Mouse (Mus musculus): Measurements from ENCODE around the gene Fam53b. TPM values are rescaled to one million over a fixed set of nuclear protein-coding genes. Genes with fewer than 3 reads are reported as not detected.

Fam53b gene
- 16.4 and 21.8 TPM in 2 replicates for polyA plus RNA-seq (2015; fragmentation: Nextera tagmentation; extraction: Ambion mirVana)

DNA sequence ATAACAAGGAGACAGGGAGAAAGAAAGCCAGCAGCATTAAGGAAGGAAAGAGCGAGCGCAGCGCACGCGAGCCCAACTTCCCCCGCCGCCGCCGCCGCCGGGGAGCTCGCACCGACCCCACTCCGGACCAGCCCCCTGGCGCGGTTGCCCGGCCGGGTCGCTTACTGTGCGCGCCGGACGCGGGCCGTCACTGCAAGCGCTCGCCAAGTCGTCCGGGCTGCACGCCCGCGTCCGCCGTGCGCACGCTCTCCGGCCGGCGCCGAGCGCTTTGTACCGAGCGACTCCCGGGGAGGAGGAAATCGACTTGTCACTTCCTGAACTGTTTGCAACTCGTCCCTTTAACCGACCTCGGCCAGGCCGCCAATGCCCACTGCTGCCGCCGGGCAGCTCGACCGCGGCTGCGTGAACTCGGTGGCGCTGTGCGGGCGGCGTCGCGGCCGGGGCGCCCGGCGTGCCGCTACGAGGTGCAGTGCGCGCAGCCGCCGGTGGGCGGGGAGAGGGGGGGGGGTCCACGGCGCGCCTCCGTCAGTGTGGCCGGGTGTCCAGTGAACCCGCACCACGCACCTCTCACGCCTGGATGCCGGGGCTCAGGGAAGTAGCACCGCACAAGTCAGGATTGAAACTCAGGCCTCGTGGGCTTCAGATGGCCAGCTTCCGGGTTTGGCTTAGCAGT lies at the start of gene Fam53b:
Fam53b (minus strand) TSS at position 471 of the 673 bp plus-strand sequence.
- H3K27ac ChIP-seq (ENCODE audit: low read length): peak within 1 kb of the TSS; percentile 96
- WGBS: under 1% methylated on average over 81 of the region's 85 CpGs
- ATAC-seq (replicated peaks; ENCODE audit: extremely low read depth, insufficient read depth, low FRiP score): peak; percentile 68

DNA sequence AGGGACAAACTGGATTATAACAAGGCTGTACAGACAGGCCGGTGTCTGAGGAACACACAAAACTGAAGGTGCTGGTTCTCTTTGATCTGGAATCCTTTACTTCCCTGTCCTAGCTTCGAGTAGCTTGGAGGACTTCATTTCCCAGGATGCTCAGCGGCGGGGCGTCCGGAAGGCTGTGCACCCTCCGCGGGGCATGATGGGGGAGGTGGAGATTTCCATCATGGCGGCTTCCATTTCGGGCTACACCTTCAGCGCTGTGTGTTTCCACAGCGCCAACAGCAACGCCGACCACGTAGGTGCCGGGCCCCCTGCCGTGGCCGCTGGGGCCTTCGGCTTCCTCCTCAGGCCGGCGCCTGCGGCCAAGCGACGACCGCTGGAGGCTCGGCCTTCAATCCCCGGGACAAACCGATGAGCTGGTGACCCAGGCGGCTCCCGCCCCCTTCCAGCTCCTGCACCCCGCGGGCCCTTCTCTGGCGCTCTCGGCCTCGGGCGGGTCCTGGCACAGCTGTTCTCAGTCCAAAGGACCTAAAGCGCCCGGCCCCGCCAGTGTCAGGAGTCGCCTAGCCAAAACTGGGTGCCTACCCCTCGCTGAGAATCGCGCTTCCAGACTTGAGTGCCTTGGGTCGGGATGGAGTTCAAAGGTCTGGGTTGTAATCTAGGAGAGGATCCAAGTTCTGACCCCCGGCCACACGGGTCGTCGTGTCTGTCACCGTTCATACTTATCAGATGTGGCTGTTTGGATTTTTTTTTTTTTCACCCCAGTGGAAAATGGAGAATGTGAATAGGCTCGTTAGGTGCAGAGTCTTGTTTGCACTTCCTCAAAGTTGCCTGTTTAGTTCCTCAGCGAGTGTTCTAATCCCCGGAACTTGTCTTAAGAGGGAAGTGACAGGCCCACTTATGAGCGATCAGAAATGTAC lies 45.6 kb upstream of the Fam53b start, which contains the start of gene Abraxas2:
Abraxas2 (plus strand) TSS at position 184 of the 917 bp plus-strand sequence.
- no peaks in the 10 kb centered on the region for H3K27me3 ChIP-seq (ENCODE audit: control insufficient read depth, insufficient read depth, low read length)
- H3K4me2 ChIP-seq (ENCODE audit: low read depth, low read length): peak within 1 kb of the TSS; percentile 83
- peak; percentile 92 for ATAC-seq (replicated peaks; ENCODE audit: extremely low read depth, insufficient read depth, low FRiP score)
- no peaks in the 10 kb centered on the region for H3K9me3 ChIP-seq (replicated peaks; ENCODE audit: control insufficient read depth, low read length)
- H3K9ac ChIP-seq (ENCODE audit: low read length): peak within 1 kb of the TSS; percentile 87
- peak within 1 kb of the TSS; percentile 83 for H3K4me3 ChIP-seq (ENCODE audit: low read length)
- no peaks in the 10 kb centered on the region for H3K36me3 ChIP-seq (ENCODE audit: control insufficient read depth, insufficient read depth)
- peak within 1 kb of the TSS; percentile 87 for H3K27ac ChIP-seq (ENCODE audit: low read length)
- peaks cover 11% of the 10 kb centered on the region for H3K4me1 ChIP-seq (ENCODE audit: control insufficient read depth, insufficient read depth, low read length)
- under 1% methylated on average over 53 of the region's 53 CpGs for WGBS

More for the DNA sequence above, at the start of gene Fam53b:
- peak within 1 kb of the TSS; percentile 66 for H3K4me3 ChIP-seq (ENCODE audit: low read length)
- H3K4me1 ChIP-seq (ENCODE audit: control insufficient read depth, insufficient read depth, low read length): peaks cover 41% of the 10 kb centered on the region
- no peaks in the 10 kb centered on the region for H3K36me3 ChIP-seq (ENCODE audit: control insufficient read depth, insufficient read depth)
- peak within 1 kb of the TSS; percentile 91 for H3K9ac ChIP-seq (ENCODE audit: low read length)
- no peaks in the 10 kb centered on the region for H3K9me3 ChIP-seq (replicated peaks; ENCODE audit: control insufficient read depth, low read length)
- H3K4me2 ChIP-seq (ENCODE audit: low read depth, low read length): peak within 1 kb of the TSS; percentile 94
- H3K27me3 ChIP-seq (ENCODE audit: control insufficient read depth, insufficient read depth, low read length): no peaks in the 10 kb centered on the region

- Histone ChIP-seq H3K36me3 (ENCODE audit: control insufficient read depth, insufficient read depth) (no peaks in the 10 kb centered on the region), H3K27me3 (ENCODE audit: control insufficient read depth, insufficient read depth, low read length) (no peaks in the 10 kb centered on the region)
- 63% methylated on average over 5 of the region's 5 CpGs for whole genome bisulfite sequencing
These were observed 44.4 kb upstream of the Fam53b start for GRCm38 (mm10) chr7:132858043-132858608.

GRCm38 (mm10) chr7:132856083-132856482 lies 42.4 kb upstream of the Fam53b start:
- ATAC-seq (replicated peaks; ENCODE audit: extremely low read depth, insufficient read depth, low FRiP score): no peak
- 68% methylated on average over 1 of the region's 1 CpGs for WGBS
- no peak overlapping the region for H3K4me2 ChIP-seq (ENCODE audit: low read depth, low read length)
- H3K27me3 ChIP-seq (ENCODE audit: control insufficient read depth, insufficient read depth, low read length): no peaks in the 10 kb centered on the region
- H3K27ac ChIP-seq (ENCODE audit: low read length): no peak overlapping the region
- H3K9me3 ChIP-seq (replicated peaks; ENCODE audit: control insufficient read depth, low read length): no peaks in the 10 kb centered on the region
- no peak overlapping the region for H3K9ac ChIP-seq (ENCODE audit: low read length)
- no peak overlapping the region for H3K4me3 ChIP-seq (ENCODE audit: low read length)
- no peaks in the 10 kb centered on the region for H3K36me3 ChIP-seq (ENCODE audit: control insufficient read depth, insufficient read depth)
- peaks cover 19% of the 10 kb centered on the region for H3K4me1 ChIP-seq (ENCODE audit: control insufficient read depth, insufficient read depth, low read length)

More at GRCm38 (mm10) chr7:132858043-132858608, 44.4 kb upstream of the Fam53b start:
- Histone ChIP-seq H3K27ac (ENCODE audit: low read length) (no peak overlapping the region), H3K9me3 (replicated peaks; ENCODE audit: control insufficient read depth, low read length) (no peaks in the 10 kb centered on the region), H3K4me2 (ENCODE audit: low read depth, low read length) (no peak overlapping the region), H3K4me3 (ENCODE audit: low read length) (no peak overlapping the region), H3K4me1 (ENCODE audit: control insufficient read depth, insufficient read depth, low read length) (peaks cover 11% of the 10 kb centered on the region), H3K9ac (ENCODE audit: low read length) (no peak overlapping the region)
- no peak for ATAC-seq (replicated peaks; ENCODE audit: extremely low read depth, insufficient read depth, low FRiP score)

DNA sequence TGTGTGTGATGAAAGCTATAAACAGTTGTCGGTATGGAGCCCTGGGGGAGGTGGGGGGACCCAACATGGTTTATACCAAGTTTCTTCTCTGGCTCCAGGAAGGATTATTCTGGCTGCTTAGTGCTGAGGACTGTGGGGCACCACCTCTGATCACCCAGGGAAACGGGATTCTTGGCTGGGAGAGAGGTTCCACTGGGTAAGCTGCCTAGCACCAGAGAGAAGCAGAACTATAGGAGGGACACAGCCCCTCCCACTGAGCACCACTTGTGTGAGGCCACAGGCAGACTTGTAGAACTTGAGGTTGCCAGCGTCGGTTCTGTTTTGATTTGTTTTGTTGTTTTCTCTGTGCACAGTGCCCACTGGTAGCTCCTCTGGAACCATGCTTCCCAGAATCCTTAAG lies 40.3 kb upstream of the Fam53b start:
- WGBS: 67% methylated on average over 4 of the region's 4 CpGs
- no peak overlapping the region for H3K4me2 ChIP-seq (ENCODE audit: low read depth, low read length)
- no peaks in the 10 kb centered on the region for H3K9me3 ChIP-seq (replicated peaks; ENCODE audit: control insufficient read depth, low read length)
- H3K9ac ChIP-seq (ENCODE audit: low read length): no peak overlapping the region
- peaks cover 8% of the 10 kb centered on the region for H3K4me1 ChIP-seq (ENCODE audit: control insufficient read depth, insufficient read depth, low read length)
- H3K4me3 ChIP-seq (ENCODE audit: low read length): no peak overlapping the region
- H3K36me3 ChIP-seq (ENCODE audit: control insufficient read depth, insufficient read depth): peaks cover 9% of the 10 kb centered on the region; the same call in 1 of the 2 replicates
- no peak overlapping the region for H3K27ac ChIP-seq (ENCODE audit: low read length)
- no peak for ATAC-seq (replicated peaks; ENCODE audit: extremely low read depth, insufficient read depth, low FRiP score)
- no peaks in the 10 kb centered on the region for H3K27me3 ChIP-seq (ENCODE audit: control insufficient read depth, insufficient read depth, low read length)

- peaks cover 8% of the 10 kb centered on the region for H3K4me1 ChIP-seq (ENCODE audit: control insufficient read depth, insufficient read depth, low read length)
- 86% methylated on average over 6 of the region's 6 CpGs for WGBS
- ATAC-seq (replicated peaks; ENCODE audit: extremely low read depth, insufficient read depth, low FRiP score): no peak
- no peak overlapping the region for H3K27ac ChIP-seq (ENCODE audit: low read length)
- H3K4me2 ChIP-seq (ENCODE audit: low read depth, low read length): no peak overlapping the region
- no peak overlapping the region for H3K4me3 ChIP-seq (ENCODE audit: low read length)
- no peaks in the 10 kb centered on the region for H3K9me3 ChIP-seq (replicated peaks; ENCODE audit: control insufficient read depth, low read length)
- H3K9ac ChIP-seq (ENCODE audit: low read length): no peak overlapping the region
- H3K27me3 ChIP-seq (ENCODE audit: control insufficient read depth, insufficient read depth, low read length): no peaks in the 10 kb centered on the region
- peaks cover 15% of the 10 kb centered on the region; the same call in 1 of the 2 replicates for H3K36me3 ChIP-seq (ENCODE audit: control insufficient read depth, insufficient read depth)
These were observed 39.7 kb upstream of the Fam53b start for GRCm38 (mm10) chr7:132853361-132853760.

DNA sequence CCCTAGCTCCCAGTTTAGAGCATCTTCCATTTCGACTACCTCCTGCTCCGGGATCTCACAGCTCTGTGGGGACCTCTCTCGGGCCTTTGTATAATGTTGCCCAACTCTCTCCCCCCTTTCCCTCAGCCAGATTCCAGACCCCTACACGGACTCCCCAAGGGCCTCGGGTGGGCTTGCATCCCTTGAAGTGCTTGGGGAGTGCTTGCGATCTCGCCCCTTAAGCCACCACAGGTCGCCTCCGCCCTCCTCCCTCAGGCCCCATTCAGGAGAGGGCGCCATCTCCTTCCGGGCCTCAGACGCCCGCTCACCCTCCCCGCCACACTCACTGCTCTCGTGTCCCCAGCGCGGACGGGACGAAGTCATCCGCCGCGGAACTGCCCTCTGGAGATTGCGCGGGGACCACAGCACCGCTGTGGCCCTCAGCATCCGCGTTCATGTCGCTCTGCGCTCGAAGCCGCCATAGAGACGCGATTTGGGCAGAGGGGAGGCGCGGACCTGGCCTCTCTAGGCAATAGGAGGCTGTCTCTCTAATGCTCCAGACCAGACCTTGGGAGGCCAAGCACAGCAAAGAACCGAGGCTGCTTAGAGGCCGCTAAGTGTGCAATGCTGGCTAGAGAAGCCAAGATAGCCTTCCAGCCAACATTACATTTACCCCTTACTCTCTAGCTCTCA lies 38.6 kb upstream of the Fam53b start, which contains the start of gene Eef1akmt2:
Eef1akmt2 (minus strand) TSS at position 501 of the 672 bp plus-strand sequence.
- Histone ChIP-seq H3K4me1 (ENCODE audit: control insufficient read depth, insufficient read depth, low read length) (peaks cover 8% of the 10 kb centered on the region), H3K27me3 (ENCODE audit: control insufficient read depth, insufficient read depth, low read length) (no peaks in the 10 kb centered on the region), H3K36me3 (ENCODE audit: control insufficient read depth, insufficient read depth) (peaks cover 18% of the 10 kb centered on the region; the same call in 1 of the 2 replicates), H3K4me2 (ENCODE audit: low read depth, low read length) (peak within 1 kb of the TSS; percentile 79), H3K9ac (ENCODE audit: low read length) (peak within 1 kb of the TSS; percentile 85), H3K4me3 (ENCODE audit: low read length) (peak within 1 kb of the TSS; percentile 80), H3K9me3 (replicated peaks; ENCODE audit: control insufficient read depth, low read length) (no peaks in the 10 kb centered on the region), H3K27ac (ENCODE audit: low read length) (peak within 1 kb of the TSS; percentile 96)
- under 1% methylated on average over 37 of the region's 37 CpGs for WGBS
- ATAC-seq (replicated peaks; ENCODE audit: extremely low read depth, insufficient read depth, low FRiP score): peak; percentile 95

GRCm38 (mm10) chr7:132843152-132843551 lies 29.5 kb upstream of the Fam53b start:
- H3K27me3 ChIP-seq (ENCODE audit: control insufficient read depth, insufficient read depth, low read length): no peaks in the 10 kb centered on the region
- H3K4me1 ChIP-seq (ENCODE audit: control insufficient read depth, insufficient read depth, low read length): peaks cover 3% of the 10 kb centered on the region
- peaks cover 3% of the 10 kb centered on the region; the same call in 1 of the 2 replicates for H3K36me3 ChIP-seq (ENCODE audit: control insufficient read depth, insufficient read depth)
- H3K9ac ChIP-seq (ENCODE audit: low read length): no peak overlapping the region
- no peak overlapping the region for H3K4me3 ChIP-seq (ENCODE audit: low read length)
- no peak overlapping the region for H3K27ac ChIP-seq (ENCODE audit: low read length)
- H3K9me3 ChIP-seq (replicated peaks; ENCODE audit: control insufficient read depth, low read length): no peaks in the 10 kb centered on the region
- 88% methylated on average over 3 of the region's 3 CpGs for WGBS
- no peak for ATAC-seq (replicated peaks; ENCODE audit: extremely low read depth, insufficient read depth, low FRiP score)
- H3K4me2 ChIP-seq (ENCODE audit: low read depth, low read length): no peak overlapping the region
